Mouse (Mus musculus): ENCODE results near the gene Hunk. TPM values are rescaled to one million over a fixed set of nuclear protein-coding genes. Genes with fewer than 3 reads are reported as not detected.

The Hunk gene
- polyA plus RNA-seq, 1 experiment from 2014 or later: 7.1 TPM

GRCm38 (mm10) chr16:90485599-90485998, 99.8 kb downstream of the Hunk start:
- Histone ChIP-seq H3K4me1 (replicated peaks) (peaks cover 5% of the 10 kb centered on the region; the same call in 1 of the 2 replicates), H3K9me3 (no peaks in the 10 kb centered on the region), H3K27me3 (no peaks in the 10 kb centered on the region), H3K36me3 (peaks cover 24% of the 10 kb centered on the region), H3K4me3 (no peak overlapping the region), H3K9ac (no peak overlapping the region), H3K4me2 (no peak overlapping the region), H3K27ac (replicated peaks) (no peak overlapping the region)
- no peak for ATAC-seq (ENCODE audit: low FRiP score, low read depth)
- 75% methylated on average over 4 of the region's 4 CpGs for WGBS

- 83% methylated on average over 4 of the region's 4 CpGs for WGBS
- H3K4me2 ChIP-seq: no peak overlapping the region
- H3K36me3 ChIP-seq: 0 out of 2 replicates have a peak, but pooled peaks cover 8% of the 10 kb centered on the region
- no peak overlapping the region for H3K4me3 ChIP-seq
- no peaks in the 10 kb centered on the region for H3K27me3 ChIP-seq
- H3K4me1 ChIP-seq (replicated peaks): peaks cover 20% of the 10 kb centered on the region
- no peak for ATAC-seq (ENCODE audit: low FRiP score, low read depth)
- no peak overlapping the region for H3K27ac ChIP-seq (replicated peaks)
- H3K9me3 ChIP-seq: no peaks in the 10 kb centered on the region
- H3K9ac ChIP-seq: no peak overlapping the region
Observed at GRCm38 (mm10) chr16:90490066-90490465, 104.3 kb downstream of the Hunk start.

DNA sequence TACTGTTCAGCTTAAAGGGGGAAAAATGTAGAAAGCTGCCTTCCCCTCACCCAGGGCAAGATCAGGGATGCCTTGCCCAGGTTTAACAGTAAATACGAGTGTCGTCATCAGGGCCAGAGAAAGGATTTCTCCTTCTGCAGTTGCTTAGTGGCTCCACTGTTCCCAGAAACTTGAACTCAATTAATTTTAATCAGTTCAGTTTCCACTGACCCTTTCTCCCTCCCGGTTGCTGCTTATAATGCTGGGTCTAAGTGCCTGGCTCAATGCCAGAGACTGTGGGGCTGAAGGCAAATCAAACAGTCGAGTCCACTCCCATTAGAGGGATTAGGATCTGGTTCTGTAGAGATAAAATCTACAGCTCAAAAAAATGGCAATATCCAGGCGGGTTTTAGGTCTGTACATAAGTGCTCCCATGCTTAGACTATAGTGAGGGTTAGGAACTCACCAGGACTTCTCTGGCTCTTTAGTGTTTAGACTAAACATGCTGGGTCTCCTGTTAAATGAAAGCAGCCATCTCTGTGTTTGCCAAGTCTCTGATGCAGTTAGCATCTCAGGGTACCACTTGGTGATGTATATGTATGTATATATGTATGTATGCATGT, 106.2 kb downstream of the Hunk start:
- 37% methylated on average over 5 of the region's 5 CpGs for whole genome bisulfite sequencing
- Histone ChIP-seq H3K27me3 (no peaks in the 10 kb centered on the region), H3K4me3 (no peak overlapping the region), H3K4me1 (replicated peaks) (peaks cover 20% of the 10 kb centered on the region), H3K4me2 (no peak overlapping the region), H3K27ac (replicated peaks) (0 out of 2 replicates have a peak overlapping the region, but pooled peaks have one; percentile 34), H3K9me3 (no peaks in the 10 kb centered on the region), H3K36me3 (0 out of 2 replicates have a peak, but pooled peaks cover 6% of the 10 kb centered on the region), H3K9ac (no peak overlapping the region)
- 0 out of 2 replicates have a peak, but pooled peaks have one; percentile 33 for ATAC-seq (ENCODE audit: low FRiP score, low read depth)

GRCm38 (mm10) chr16:90496930-90497329, 111.1 kb downstream of the Hunk start:
- Histone ChIP-seq H3K4me2 (no peak overlapping the region), H3K4me3 (no peak overlapping the region), H3K9ac (no peak overlapping the region), H3K27me3 (no peaks in the 10 kb centered on the region), H3K36me3 (0 out of 2 replicates have a peak, but pooled peaks cover 5% of the 10 kb centered on the region), H3K4me1 (replicated peaks) (peaks cover 11% of the 10 kb centered on the region), H3K27ac (replicated peaks) (no peak overlapping the region), H3K9me3 (no peaks in the 10 kb centered on the region)
- ATAC-seq (ENCODE audit: low FRiP score, low read depth): peak; percentile 55; the same call in 1 of the 2 replicates
- 38% methylated on average over 11 of the region's 11 CpGs for WGBS

GRCm38 (mm10) chr16:90497749-90498464, 112.1 kb downstream of the Hunk start:
- 0 out of 2 replicates have a peak, but pooled peaks cover 5% of the 10 kb centered on the region for H3K36me3 ChIP-seq
- H3K9ac ChIP-seq: no peak overlapping the region
- 82% methylated on average over 16 of the region's 16 CpGs for WGBS
- H3K9me3 ChIP-seq: no peaks in the 10 kb centered on the region
- no peak overlapping the region for H3K27ac ChIP-seq (replicated peaks)
- no peak overlapping the region for H3K4me2 ChIP-seq
- no peaks in the 10 kb centered on the region for H3K27me3 ChIP-seq
- H3K4me3 ChIP-seq: no peak overlapping the region
- H3K4me1 ChIP-seq (replicated peaks): peaks cover 6% of the 10 kb centered on the region; the same call in 1 of the 2 replicates
- no peak for ATAC-seq (ENCODE audit: low FRiP score, low read depth)

DNA sequence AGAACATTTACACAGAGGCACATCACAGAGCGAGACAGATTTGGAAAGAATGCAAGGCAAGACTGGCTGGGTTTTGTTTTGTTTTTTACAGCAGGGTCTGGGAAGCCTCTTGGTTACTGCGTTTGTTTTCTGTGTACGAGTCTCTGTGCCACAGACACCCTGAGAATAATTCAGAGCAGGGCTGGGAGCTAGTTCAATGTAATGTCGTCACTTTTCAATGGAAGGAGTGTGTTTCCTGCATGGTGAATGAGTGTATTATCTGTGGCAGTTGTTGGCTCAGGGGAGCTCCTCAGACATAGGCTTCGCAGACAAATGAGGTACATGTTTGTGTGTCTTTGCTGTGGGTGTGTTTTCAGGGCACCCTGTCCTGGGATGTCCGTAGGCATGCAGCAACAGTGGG, 115.0 kb downstream of the Hunk start:
- Histone ChIP-seq H3K27ac (replicated peaks) (peak overlapping the region; percentile 27; the same call in 1 of the 2 replicates), H3K36me3 (no peaks in the 10 kb centered on the region), H3K4me3 (no peak overlapping the region), H3K27me3 (no peaks in the 10 kb centered on the region), H3K4me2 (no peak overlapping the region), H3K4me1 (replicated peaks) (peaks cover 6% of the 10 kb centered on the region; the same call in 1 of the 2 replicates), H3K9me3 (no peaks in the 10 kb centered on the region), H3K9ac (no peak overlapping the region)
- no peak for ATAC-seq (ENCODE audit: low FRiP score, low read depth)
- 60% methylated on average over 6 of the region's 6 CpGs for whole genome bisulfite sequencing

GRCm38 (mm10) chr16:90505252-90505651, 119.4 kb downstream of the Hunk start:
- Histone ChIP-seq H3K27me3 (no peaks in the 10 kb centered on the region), H3K36me3 (no peaks in the 10 kb centered on the region), H3K4me1 (replicated peaks) (peaks cover 6% of the 10 kb centered on the region; the same call in 1 of the 2 replicates), H3K4me3 (no peak overlapping the region), H3K4me2 (no peak overlapping the region), H3K9ac (no peak overlapping the region), H3K27ac (replicated peaks) (no peak overlapping the region), H3K9me3 (no peaks in the 10 kb centered on the region)
- no peak for ATAC-seq (ENCODE audit: low FRiP score, low read depth)
- WGBS: 70% methylated on average over 10 of the region's 10 CpGs

DNA sequence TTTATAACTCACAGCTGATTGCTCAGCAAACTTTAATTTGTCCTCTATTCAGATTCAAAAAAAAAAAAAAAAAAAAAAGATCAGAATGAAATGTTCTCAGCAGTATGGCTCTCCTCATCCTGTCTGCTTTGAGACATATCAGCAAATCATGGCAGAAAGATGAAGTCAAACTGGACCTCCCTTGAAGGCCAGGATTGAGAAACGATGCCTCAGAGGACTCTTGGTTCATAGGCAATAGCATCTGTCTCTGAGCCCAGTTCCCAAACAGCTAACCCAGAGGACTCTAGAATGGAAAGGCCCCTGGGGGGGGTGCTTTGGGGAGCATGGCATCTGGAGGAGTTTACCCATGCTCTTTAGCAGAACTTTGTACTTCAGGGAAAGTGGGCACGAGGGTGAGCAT, 119.9 kb downstream of the Hunk start:
- H3K36me3 ChIP-seq: no peaks in the 10 kb centered on the region
- no peak overlapping the region for H3K27ac ChIP-seq (replicated peaks)
- no peaks in the 10 kb centered on the region for H3K9me3 ChIP-seq
- no peaks in the 10 kb centered on the region for H3K27me3 ChIP-seq
- no peak overlapping the region for H3K9ac ChIP-seq
- no peak overlapping the region for H3K4me2 ChIP-seq
- 88% methylated on average over 2 of the region's 2 CpGs for WGBS
- H3K4me3 ChIP-seq: no peak overlapping the region
- H3K4me1 ChIP-seq (replicated peaks): peaks cover 5% of the 10 kb centered on the region; the same call in 1 of the 2 replicates
- no peak for ATAC-seq (ENCODE audit: low FRiP score, low read depth)

- no peaks in the 10 kb centered on the region for H3K27me3 ChIP-seq
- 90% methylated on average over 19 of the region's 19 CpGs for WGBS
- no peaks in the 10 kb centered on the region for H3K36me3 ChIP-seq
- no peak overlapping the region for H3K4me3 ChIP-seq
- H3K4me1 ChIP-seq (replicated peaks): no peaks in the 10 kb centered on the region
- no peak overlapping the region for H3K4me2 ChIP-seq
- no peak overlapping the region for H3K27ac ChIP-seq (replicated peaks)
- no peak overlapping the region for H3K9ac ChIP-seq
- ATAC-seq (ENCODE audit: low FRiP score, low read depth): no peak
- no peaks in the 10 kb centered on the region for H3K9me3 ChIP-seq
Observed at GRCm38 (mm10) chr16:90511551-90512296, 125.9 kb downstream of the Hunk start.

DNA sequence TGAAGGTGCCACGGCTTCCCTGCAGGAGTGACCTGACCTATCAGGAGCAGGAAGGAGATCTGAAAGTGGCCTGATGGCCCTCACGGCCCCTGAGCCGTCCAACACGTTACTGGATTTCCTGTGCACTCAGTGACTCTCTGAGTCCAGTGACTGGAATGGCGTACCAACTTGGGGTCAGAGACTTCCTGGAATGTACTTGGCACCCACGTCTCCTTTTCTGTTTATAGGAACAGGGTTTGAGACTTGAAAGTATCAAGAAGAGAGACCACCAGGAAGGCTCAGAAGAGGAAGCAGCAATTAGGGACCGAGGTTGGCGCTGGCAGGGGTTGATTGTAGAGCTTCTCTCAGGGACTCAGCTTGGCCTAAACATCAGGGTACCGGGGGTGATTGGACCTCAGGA, 131.2 kb downstream of the Hunk start:
- no peak for ATAC-seq (ENCODE audit: low FRiP score, low read depth)
- Histone ChIP-seq H3K4me2 (no peak overlapping the region), H3K36me3 (no peaks in the 10 kb centered on the region), H3K9ac (no peak overlapping the region), H3K27me3 (no peaks in the 10 kb centered on the region), H3K27ac (replicated peaks) (no peak overlapping the region), H3K4me1 (replicated peaks) (peaks cover 25% of the 10 kb centered on the region), H3K4me3 (no peak overlapping the region), H3K9me3 (no peaks in the 10 kb centered on the region)
- 79% methylated on average over 9 of the region's 9 CpGs for WGBS

GRCm38 (mm10) chr16:90518232-90518631, 132.4 kb downstream of the Hunk start:
- Histone ChIP-seq H3K4me1 (replicated peaks) (peaks cover 31% of the 10 kb centered on the region), H3K4me3 (no peak overlapping the region), H3K9ac (no peak overlapping the region), H3K4me2 (no peak overlapping the region), H3K27me3 (no peaks in the 10 kb centered on the region), H3K9me3 (no peaks in the 10 kb centered on the region), H3K27ac (replicated peaks) (no peak overlapping the region), H3K36me3 (no peaks in the 10 kb centered on the region)
- WGBS: 50% methylated on average over 8 of the region's 8 CpGs
- ATAC-seq (ENCODE audit: low FRiP score, low read depth): peak; percentile 63; the same call in 1 of the 2 replicates
